Mouse (Mus musculus) hindbrain, postnatal 0 days (tissue): Measurements from ENCODE around the gene Cntf. TPM values are rescaled to one million over a fixed set of nuclear protein-coding genes. Genes with fewer than 3 reads are reported as not detected.

Experiments used
- ATAC-seq: fragments of 200-750 bp; cut with Nextera tagmentation; 2 replicates; pipeline ENCODE4 v1.8.0; 2017; ENCODE audit warnings: mild to moderate bottlenecking, moderate TSS enrichment, moderate library complexity
- DNase-seq: peaks from one replicate; pipeline ENCODE4 v3.0.0-alpha.2; 2015; ENCODE audit warnings: low spot score
- H3K27ac ChIP-seq: fragments of 300-500 bp; sonication (generic); 2 replicates; pipeline ENCODE4 v1.5.1; 2014; ENCODE audit warnings: mild to moderate bottlenecking
- H3K27me3 ChIP-seq: fragments of 300-500 bp; sonication (generic); 2 replicates; pipeline ENCODE4 v1.6.1; 2014; ENCODE audit warnings: low read length, mixed read lengths; ENCODE audit not compliant: insufficient read depth
- H3K36me3 ChIP-seq: fragments of 300-500 bp; sonication (generic); 2 replicates; pipeline ENCODE4 v1.6.1; 2014; ENCODE audit warnings: low read length, mixed read lengths; ENCODE audit not compliant: insufficient read depth
- H3K4me1 ChIP-seq: fragments of 300-500 bp; sonication (generic); 2 replicates; pipeline ENCODE4 v1.6.1; 2014; ENCODE audit warnings: antibody characterized with exemption, low read length, mixed read lengths; ENCODE audit not compliant: insufficient read depth
- H3K4me2 ChIP-seq: fragments of 300-500 bp; sonication (generic); 2 replicates; pipeline ENCODE4 v1.6.1; 2014; ENCODE audit warnings: low read depth, mild to moderate bottlenecking, low read length, moderate library complexity, mixed read lengths
- H3K4me3 ChIP-seq: fragments of 300-500 bp; sonication (generic); 2 replicates; pipeline ENCODE4 v1.5.1; 2014; ENCODE audit warnings: low read length
- H3K9ac ChIP-seq: fragments of 300-500 bp; sonication (generic); replicated peaks from 2 replicates; pipeline ENCODE4 v1.6.1; 2014; ENCODE audit warnings: mild to moderate bottlenecking, low read length, moderate library complexity, mixed read lengths
- H3K9me3 ChIP-seq: fragments of 300-500 bp; sonication (generic); 2 replicates; pipeline ENCODE4 v1.6.1; 2016; ENCODE audit warnings: low read length, mixed read lengths
- CTCF ChIP-seq: IDR thresholded peaks from 2 replicates; pipeline ENCODE4 v1.5.1; 2016; ENCODE audit warnings: antibody characterized with exemption, control low read depth, low read depth
- WGBS: fragments of 180-500 bp; shearing (Covaris S2); extraction: QIAGEN DNeasy Blood & Tissue Kit; methylation state at CpG from one replicate; pipeline ENCODE4 v1.1.7; 2014; 5-methylcytosine and 5-hydroxymethylcytosine counted together
- polyA plus RNA-seq: library from polyadenylated mRNA; unstranded; fragments of >200 nt; fragmentation: Nextera tagmentation; extraction: Ambion mirVana; gene quantifications from 2 replicates; pipeline ENCODE4 v1.2.1, GENCODE M21; 2015
- total RNA-seq: library from RNA; depleted of rRNA; stranded (reverse); fragments of >200 nt; gene quantifications from 2 replicates; pipeline ENCODE4 v1.2.3, GENCODE M21; 2014; rRNA removed

Cntf gene
- total RNA-seq = 0.42 and 1.3 TPM in 2 replicates
- 0.83 and 1.5 TPM in 2 replicates for polyA plus RNA-seq

- ATAC-seq (no peak), DNase-seq (no peak)
- peaks cover 47% of the 10 kb centered on the region for H3K36me3 ChIP-seq
- H3K4me1 ChIP-seq = no peaks in the 10 kb centered on the region
- no peaks in the 10 kb centered on the region for H3K27me3 ChIP-seq
- no peak within 1 kb of the TSS for H3K4me2 ChIP-seq
- no peaks in the 10 kb centered on the region for H3K9me3 ChIP-seq
- no peak within 1 kb of the TSS for H3K27ac ChIP-seq
- no peak within 1 kb of the TSS for H3K4me3 ChIP-seq
- TF ChIP-seq CTCF = no peak
- no peak within 1 kb of the TSS for H3K9ac ChIP-seq
- WGBS = 63% methylated on average over 7 of the region's 7 CpGs
Measured at GRCm38 (mm10) chr19:12765308-12765707, at the start of gene Cntf. TSS of gene Cntf (minus strand) at chr19:12765632.

GRCm38 (mm10) chr19:12813883-12814282 lies 48.5 kb upstream of the Cntf start:
- no peak overlapping the region for H3K4me2 ChIP-seq
- no peaks in the 10 kb centered on the region for H3K9me3 ChIP-seq
- H3K27me3 ChIP-seq = no peaks in the 10 kb centered on the region
- H3K36me3 ChIP-seq = no peaks in the 10 kb centered on the region
- DNase-seq = no peak
- no peak for TF ChIP-seq CTCF
- no peak overlapping the region for H3K9ac ChIP-seq
- H3K27ac ChIP-seq = no peak overlapping the region
- no peak for ATAC-seq
- H3K4me1 ChIP-seq = no peaks in the 10 kb centered on the region
- no peak overlapping the region for H3K4me3 ChIP-seq
- WGBS = 88% methylated on average over 1 of the region's 1 CpGs

- Histone ChIP-seq H3K27me3 (no peaks in the 10 kb centered on the region), H3K9ac (no peak overlapping the region), H3K4me2 (no peak overlapping the region), H3K27ac (no peak overlapping the region), H3K4me1 (no peaks in the 10 kb centered on the region), H3K9me3 (no peaks in the 10 kb centered on the region), H3K4me3 (no peak overlapping the region), H3K36me3 (no peaks in the 10 kb centered on the region)
- DNase-seq = no peak
- no peak for TF ChIP-seq CTCF
- no peak for ATAC-seq
- 72% methylated on average over 1 of the region's 1 CpGs for WGBS
Measured at GRCm38 (mm10) chr19:12812644-12813364, 47.4 kb upstream of the Cntf start.

GRCm38 (mm10) chr19:12806214-12806613 lies 40.8 kb upstream of the Cntf start:
- Histone ChIP-seq H3K9me3 (no peaks in the 10 kb centered on the region), H3K4me3 (no peak overlapping the region), H3K4me1 (no peaks in the 10 kb centered on the region), H3K9ac (no peak overlapping the region), H3K4me2 (no peak overlapping the region), H3K36me3 (no peaks in the 10 kb centered on the region), H3K27me3 (no peaks in the 10 kb centered on the region), H3K27ac (no peak overlapping the region)
- 80% methylated on average over 2 of the region's 2 CpGs for WGBS
- DNase-seq (no peak), ATAC-seq (no peak)
- no peak for TF ChIP-seq CTCF

- no peak overlapping the region for H3K4me3 ChIP-seq
- H3K4me1 ChIP-seq = no peaks in the 10 kb centered on the region
- H3K9ac ChIP-seq = no peak overlapping the region
- no peaks in the 10 kb centered on the region for H3K27me3 ChIP-seq
- no peak overlapping the region for H3K27ac ChIP-seq
- WGBS = 85% methylated on average over 3 of the region's 3 CpGs
- TF ChIP-seq CTCF = no peak
- H3K9me3 ChIP-seq = no peaks in the 10 kb centered on the region
- no peak for ATAC-seq
- H3K36me3 ChIP-seq = no peaks in the 10 kb centered on the region
- no peak overlapping the region for H3K4me2 ChIP-seq
- DNase-seq = no peak
Measured at GRCm38 (mm10) chr19:12805730-12806129, 40.3 kb upstream of the Cntf start.

GRCm38 (mm10) chr19:12804237-12804636 lies 38.8 kb upstream of the Cntf start:
- 80% methylated on average over 1 of the region's 1 CpGs for WGBS
- no peak overlapping the region for H3K4me3 ChIP-seq

GRCm38 (mm10) chr19:12802830-12803229 lies 37.4 kb upstream of the Cntf start:
- no peak for ATAC-seq
- Histone ChIP-seq H3K9me3 (no peaks in the 10 kb centered on the region), H3K36me3 (no peaks in the 10 kb centered on the region)

More at GRCm38 (mm10) chr19:12804237-12804636, 38.8 kb upstream of the Cntf start:
- no peak overlapping the region for H3K4me2 ChIP-seq
- no peak overlapping the region for H3K27ac ChIP-seq
- no peak for TF ChIP-seq CTCF
- H3K9me3 ChIP-seq = no peaks in the 10 kb centered on the region
- no peaks in the 10 kb centered on the region for H3K27me3 ChIP-seq
- no peaks in the 10 kb centered on the region for H3K4me1 ChIP-seq
- no peak overlapping the region for H3K9ac ChIP-seq
- H3K36me3 ChIP-seq = no peaks in the 10 kb centered on the region
- no peak for DNase-seq
- no peak for ATAC-seq

More at GRCm38 (mm10) chr19:12802830-12803229, 37.4 kb upstream of the Cntf start:
- Histone ChIP-seq H3K4me3 (no peak overlapping the region), H3K27ac (no peak overlapping the region), H3K4me2 (no peak overlapping the region), H3K4me1 (no peaks in the 10 kb centered on the region), H3K27me3 (no peaks in the 10 kb centered on the region), H3K9ac (no peak overlapping the region)
- DNase-seq = no peak
- 80% methylated on average over 3 of the region's 3 CpGs for WGBS
- no peak for TF ChIP-seq CTCF
